Mouse (Mus musculus) c-Kit-positive CD71-positive TER-119-positive erythroid progenitor cells, embryonic 14.5 days (primary cell): ENCODE data around the gene 2610028H24Rik.

Experiments used
- DNase-seq: peaks from one replicate; pipeline ENCODE4 v3.0.0-alpha.2; 2013; ENCODE audit warnings: low spot score

2610028H24Rik gene

DNA sequence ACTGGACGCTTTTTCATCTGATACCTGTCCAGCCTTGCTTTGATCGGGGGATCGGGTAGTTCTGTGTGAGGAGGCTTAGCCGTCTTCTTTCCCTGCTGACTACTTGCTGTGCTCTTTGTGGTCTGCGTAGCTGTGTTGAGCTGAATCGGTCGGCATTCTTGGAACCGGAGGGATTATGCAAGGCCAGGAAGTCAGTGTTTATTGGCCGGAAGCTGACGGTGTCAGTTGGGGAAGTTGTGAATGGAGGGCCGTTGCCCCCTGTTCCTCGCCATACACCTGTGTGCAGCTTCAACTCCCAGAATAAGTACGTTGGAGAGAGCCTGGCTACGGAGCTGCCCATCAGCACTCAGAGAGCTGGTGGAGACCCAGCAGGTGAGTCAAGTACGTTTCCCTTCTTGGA lies 40.3 kb downstream of the 2610028H24Rik start:
- DNase-seq, result no peak

DNA sequence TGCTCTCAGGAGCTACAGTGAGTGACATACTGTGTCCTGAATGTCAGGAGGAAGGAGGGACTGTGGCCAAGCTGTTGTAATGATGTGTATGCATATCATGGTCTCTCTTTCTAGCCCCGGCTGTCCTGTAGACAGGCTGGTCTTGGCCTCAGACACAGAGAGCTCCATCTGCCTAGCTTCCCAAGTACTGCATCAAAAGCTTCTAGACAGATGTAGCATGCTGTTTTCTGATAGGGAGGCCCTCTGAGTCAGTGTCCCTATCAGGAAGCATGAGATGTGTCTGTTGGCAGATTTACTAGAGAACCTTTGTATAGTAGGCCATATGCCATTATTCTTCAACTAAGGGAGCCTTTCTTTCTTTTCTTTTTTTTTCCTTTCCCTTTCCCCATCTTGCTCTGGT lies 44.6 kb downstream of the 2610028H24Rik start:
- peak; percentile 48 for DNase-seq

DNA sequence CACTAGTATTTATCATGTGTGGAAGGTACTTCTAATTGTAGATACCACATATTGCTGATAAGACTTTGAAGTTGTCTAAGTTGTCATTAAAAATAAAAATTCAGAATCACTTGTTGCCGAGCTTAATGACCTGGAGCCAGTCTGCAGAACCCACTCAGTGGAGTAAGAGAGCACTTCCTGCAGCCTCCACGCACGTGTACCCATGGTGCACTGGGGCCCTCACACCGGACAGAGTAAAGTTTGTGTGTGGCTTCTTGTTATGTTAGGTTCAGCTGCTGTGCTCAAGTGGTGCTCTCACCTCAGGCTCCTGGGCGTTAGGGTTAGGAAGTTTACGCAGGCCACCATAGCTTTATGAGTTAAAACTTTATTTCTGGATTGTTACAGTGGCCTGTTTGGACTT lies 46.6 kb downstream of the 2610028H24Rik start:
- no peak for DNase-seq

DNA sequence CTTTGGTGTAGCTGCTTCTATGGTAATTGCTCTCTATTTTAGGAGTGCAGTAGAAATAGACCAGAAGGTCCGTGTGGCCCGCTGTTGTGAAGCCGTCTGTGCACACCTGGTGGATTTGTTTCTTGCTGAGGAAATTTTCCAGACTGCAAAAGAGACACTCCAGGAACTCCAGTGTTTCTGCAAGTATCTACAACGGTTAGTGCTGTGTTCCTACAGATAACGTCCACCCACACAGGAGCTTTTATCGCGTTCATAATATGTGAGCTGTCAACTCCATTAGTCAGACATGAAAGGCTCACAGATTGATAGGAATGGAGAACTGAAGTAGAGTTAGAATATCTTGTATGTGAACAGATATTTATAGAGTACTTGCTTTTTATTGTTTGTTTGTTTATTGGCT lies 47.5 kb downstream of the 2610028H24Rik start:
- DNase-seq, result peak; percentile 50

DNA sequence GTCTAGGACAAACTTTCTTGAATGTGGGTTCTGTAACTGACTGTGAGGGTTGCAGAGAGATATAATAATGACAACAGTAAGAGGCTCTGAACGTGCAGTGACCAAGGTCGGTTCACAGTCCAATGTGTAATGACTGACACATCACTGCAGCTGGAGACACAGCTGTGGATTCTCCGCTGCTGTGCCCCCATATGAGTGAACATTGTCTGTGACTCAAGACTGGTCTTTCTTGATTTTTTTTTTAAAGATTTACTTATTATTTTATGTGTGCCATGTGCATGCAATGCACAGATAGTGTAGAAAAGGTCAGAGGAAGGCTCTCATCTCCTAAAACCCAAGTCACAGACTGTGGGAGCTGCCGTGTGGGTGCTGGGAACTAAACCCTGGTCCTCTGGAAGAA lies 48.6 kb downstream of the 2610028H24Rik start:
- DNase-seq, result no peak

DNA sequence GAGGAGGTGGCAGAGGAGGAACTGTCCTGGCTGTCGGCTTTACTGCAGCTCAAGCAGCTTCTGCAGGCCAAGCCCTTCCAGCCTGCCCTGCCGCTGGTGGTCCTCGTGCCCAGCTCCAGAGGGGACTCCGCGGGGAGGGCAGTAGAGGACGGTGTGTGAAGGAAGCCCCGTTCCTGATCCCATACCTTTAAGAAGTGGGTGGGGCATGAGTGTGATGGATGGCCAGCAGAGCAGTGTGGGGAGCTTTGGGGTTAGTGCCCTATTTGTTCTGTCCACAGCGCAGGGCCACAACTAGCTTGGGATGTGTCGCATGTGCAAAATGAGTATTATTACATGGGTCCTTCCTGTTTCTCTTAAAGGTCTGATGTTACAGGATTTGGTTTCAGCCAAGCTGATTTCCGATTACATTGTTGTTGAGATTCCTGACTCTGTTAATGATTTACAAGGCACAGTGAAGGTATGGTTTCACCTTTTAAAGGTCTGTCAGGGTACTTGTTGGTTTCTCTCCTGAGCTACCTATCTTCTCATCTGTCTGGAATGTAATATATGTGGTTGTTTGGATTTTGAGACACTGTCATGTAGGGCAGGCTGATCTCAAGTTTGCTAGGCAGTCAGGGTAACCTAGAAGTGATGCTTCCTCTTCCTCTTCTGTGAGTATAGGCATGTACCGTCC lies 55.5 kb downstream of the 2610028H24Rik start:
- DNase-seq, result no peak

DNA sequence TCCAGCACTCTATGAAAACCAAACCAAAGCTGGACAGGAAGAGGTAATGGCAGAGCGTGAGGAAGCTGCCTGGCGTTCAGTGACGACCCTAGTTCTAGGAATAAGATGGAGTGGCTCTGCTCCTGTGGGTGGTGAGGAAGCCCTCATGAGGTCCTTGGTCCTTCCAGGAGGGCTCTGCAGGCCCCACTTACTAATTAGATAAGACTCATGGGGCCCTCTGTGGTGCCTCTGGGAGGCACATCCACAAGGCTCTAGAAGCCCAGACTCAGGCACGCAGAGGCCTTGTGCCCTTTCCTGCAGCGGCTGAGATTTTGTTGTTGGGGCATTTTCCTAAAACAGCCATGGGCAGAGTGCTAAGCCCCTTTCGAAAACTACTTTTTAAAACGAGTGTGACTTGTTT lies 57.0 kb downstream of the 2610028H24Rik start:
- no peak for DNase-seq
